In genomic region chr4:129019788-129020187, GRCm38 (mm10) we compare ENCODE assay signal across 10 mouse cellular contexts. TPM values are rescaled to one million over a fixed set of nuclear protein-coding genes. Genes with fewer than 3 reads are reported as not detected.
A peak's percentile ranks its signal among the peaks of the same experiment; 100 is the strongest.
DNase-seq lines count a peak whose midpoint lies in the region; ATAC-seq lines count a peak whose summit lies in the region.
"Had no signal": no experiment of that assay in that cellular context is flagged by ENCODE, and none has a peak within 500 bp of the region (broad histone marks: within the 10 kb centered on the region; RNA-seq: fewer than 3 reads in every experiment).

No protein-coding gene starts in this region.

- peaks cover 62% of the 10 kb centered on the region for H3K4me1 ChIP-seq in heart, embryonic 13.5 days
- peaks cover 26% of the 10 kb centered on the region for H3K4me1 ChIP-seq in neural tube, embryonic 13.5 days (replicated peaks)
- peaks cover 20% of the 10 kb centered on the region for H3K4me1 ChIP-seq in neural tube, embryonic 15.5 days
- peaks cover 15% of the 10 kb centered on the region for H3K4me1 ChIP-seq in embryonic facial prominence, embryonic 10.5 days

- H3K9ac ChIP-seq in heart, embryonic 13.5 days = no peak overlapping the region
- no peak overlapping the region for H3K9ac ChIP-seq in neural tube, embryonic 13.5 days
- no peak overlapping the region for H3K9ac ChIP-seq in neural tube, embryonic 15.5 days (replicated peaks)
- H3K9ac ChIP-seq: liver, embryonic 14.5 days had no signal

- DNase-seq in heart, adult 11 months = no peak
- peak; percentile 42 to 49 for DNase-seq in cerebellum, adult 18-20 months
- no peak for DNase-seq in embryonic facial prominence, embryonic 10.5 days (ENCODE audit: low spot score)
- DNase-seq in lung, postnatal 25 days (ENCODE audit: low spot score) = no peak

- H3K27me3 ChIP-seq in heart, embryonic 13.5 days (replicated peaks) = no peaks in the 10 kb centered on the region
- H3K27me3 ChIP-seq in neural tube, embryonic 13.5 days = no peaks in the 10 kb centered on the region
- H3K27me3 ChIP-seq in neural tube, embryonic 15.5 days (replicated peaks) = no peaks in the 10 kb centered on the region
- H3K27me3 ChIP-seq in embryonic facial prominence, embryonic 10.5 days (replicated peaks; ENCODE audit: low read depth, poor library complexity, severe bottlenecking) = no peaks in the 10 kb centered on the region

- ATAC-seq in heart, embryonic 13.5 days (ENCODE audit: extremely low read depth, insufficient number of reproducible peaks, low FRiP score, low TSS enrichment) = no peak
- ATAC-seq in neural tube, embryonic 13.5 days (ENCODE audit: low read depth) = no peak
- ATAC-seq in neural tube, embryonic 15.5 days (ENCODE audit: low FRiP score) = no peak
- peak; percentile 37; the same call in 1 of the 2 replicates for ATAC-seq in neutrophil, adult 5-6 weeks (ENCODE audit: extremely low read depth, insufficient number of reproducible peaks, low FRiP score, poor library complexity, severe bottlenecking)

- 0 out of 2 replicates have a peak, but pooled peaks cover 1% of the 10 kb centered on the region for H3K9me3 ChIP-seq in heart, embryonic 13.5 days
- H3K9me3 ChIP-seq in neural tube, embryonic 13.5 days = no peaks in the 10 kb centered on the region
- no peaks in the 10 kb centered on the region for H3K9me3 ChIP-seq in neural tube, embryonic 15.5 days (replicated peaks)
- no peaks in the 10 kb centered on the region for H3K9me3 ChIP-seq in embryonic facial prominence, embryonic 10.5 days

- H3K4me3 ChIP-seq in heart, embryonic 13.5 days = no peak overlapping the region
- no peak overlapping the region for H3K4me3 ChIP-seq in neural tube, embryonic 13.5 days
- H3K4me3 ChIP-seq in neural tube, embryonic 15.5 days (replicated peaks) = no peak overlapping the region
- H3K4me3 ChIP-seq in embryonic facial prominence, embryonic 10.5 days = no peak overlapping the region

- no peaks in the 10 kb centered on the region for H3K36me3 ChIP-seq in heart, embryonic 13.5 days
- H3K36me3 ChIP-seq in neural tube, embryonic 13.5 days = no peaks in the 10 kb centered on the region
- H3K36me3 ChIP-seq in neural tube, embryonic 15.5 days = no peaks in the 10 kb centered on the region
- no peaks in the 10 kb centered on the region for H3K36me3 ChIP-seq in embryonic facial prominence, embryonic 10.5 days (replicated peaks)

- H3K27ac ChIP-seq in heart, embryonic 13.5 days (replicated peaks) = 0 out of 2 replicates have a peak overlapping the region, but pooled peaks have one; percentile 64
- peak overlapping the region; percentile 71 for H3K27ac ChIP-seq in neural tube, embryonic 13.5 days (replicated peaks)
- no peak overlapping the region for H3K27ac ChIP-seq in neural tube, embryonic 15.5 days (replicated peaks)
- H3K27ac ChIP-seq in embryonic facial prominence, embryonic 10.5 days (replicated peaks) = no peak overlapping the region
- H3K27ac ChIP-seq: kidney, postnatal 0 days; liver, embryonic 14.5 days had no signal

- WGBS in heart, embryonic 13.5 days = 71% methylated on average over 9 of the region's 9 CpGs
- WGBS in neural tube, embryonic 13.5 days = 71% methylated on average over 9 of the region's 9 CpGs
- 72% methylated on average over 9 of the region's 9 CpGs for WGBS in neural tube, embryonic 15.5 days
- WGBS in embryonic facial prominence, embryonic 10.5 days = 85% methylated on average over 9 of the region's 9 CpGs

- H3K4me2 ChIP-seq in heart, embryonic 13.5 days = no peak overlapping the region
- no peak overlapping the region for H3K4me2 ChIP-seq in neural tube, embryonic 13.5 days
- H3K4me2 ChIP-seq in neural tube, embryonic 15.5 days = no peak overlapping the region

RNA-seq across cellular contexts. Expression of gene Ak2, which starts 28.0 kb away (rescaled TPM):
- 147 and 167 TPM in 2 replicates for polyA plus RNA-seq in heart, embryonic 13.5 days (2015; fragmentation: Nextera tagmentation; extraction: Ambion mirVana)
- 89.3 and 92.9 TPM in 2 replicates for polyA plus RNA-seq in neural tube, embryonic 13.5 days (2015; fragmentation: Nextera tagmentation; extraction: Ambion mirVana)
- 90.2 and 120 TPM in 2 replicates for polyA plus RNA-seq in neural tube, embryonic 15.5 days (2015; fragmentation: Nextera tagmentation; extraction: Ambion mirVana)
- 36.3 and 40.5 TPM in 2 replicates for total RNA-seq in neutrophil, adult 5-6 weeks (2017)
- polyA plus RNA-seq in embryonic facial prominence, embryonic 10.5 days (2016; fragmentation: Nextera tagmentation; extraction: Ambion mirVana) = 219 and 224 TPM in 2 replicates

RNA-seq across cellular contexts. Expression of gene Rnf19b, which starts 38.3 kb away (rescaled TPM):
- polyA plus RNA-seq in heart, embryonic 13.5 days (2015; fragmentation: Nextera tagmentation; extraction: Ambion mirVana) = 5.7 and 6.2 TPM in 2 replicates
- 22.4 and 25.7 TPM in 2 replicates for polyA plus RNA-seq in neural tube, embryonic 13.5 days (2015; fragmentation: Nextera tagmentation; extraction: Ambion mirVana)
- polyA plus RNA-seq in neural tube, embryonic 15.5 days (2015; fragmentation: Nextera tagmentation; extraction: Ambion mirVana) = 29.9 and 34.5 TPM in 2 replicates
- 196 and 238 TPM in 2 replicates for total RNA-seq in neutrophil, adult 5-6 weeks (2017)
- 7.9 and 8.4 TPM in 2 replicates for polyA plus RNA-seq in embryonic facial prominence, embryonic 10.5 days (2016; fragmentation: Nextera tagmentation; extraction: Ambion mirVana)

RNA-seq across cellular contexts. Expression of gene Azin2, which starts 57.5 kb away (rescaled TPM):
- polyA plus RNA-seq in heart, embryonic 13.5 days (2015; fragmentation: Nextera tagmentation; extraction: Ambion mirVana) = 7.4 TPM in 2 replicates
- polyA plus RNA-seq in neural tube, embryonic 13.5 days (2015; fragmentation: Nextera tagmentation; extraction: Ambion mirVana) = 14.3 and 16.9 TPM in 2 replicates
- polyA plus RNA-seq in neural tube, embryonic 15.5 days (2015; fragmentation: Nextera tagmentation; extraction: Ambion mirVana) = 20.3 and 20.7 TPM in 2 replicates
- 0.98 TPM in 1 of 2 replicates, not detected in the other for total RNA-seq in neutrophil, adult 5-6 weeks (2017)
- 11.4 and 12.1 TPM in 2 replicates for polyA plus RNA-seq in embryonic facial prominence, embryonic 10.5 days (2016; fragmentation: Nextera tagmentation; extraction: Ambion mirVana)

Comparison
In these comparisons a context has a peak if more than half of its experiments do, and no peak if none do; other contexts are left out.
1. H3K27ac ChIP-seq: peak in heart, embryonic 13.5 days (single experiment) and neural tube, embryonic 13.5 days (single experiment); none in neural tube, embryonic 15.5 days (single experiment) and embryonic facial prominence, embryonic 10.5 days (single experiment).
2. DNase-seq: peak in cerebellum, adult 18-20 months (2 of 2); none in heart, adult 11 months (single experiment), embryonic facial prominence, embryonic 10.5 days (single experiment) and lung, postnatal 25 days (single experiment).